Mouse (Mus musculus) olfactory bulb, adult 2 months (tissue): ENCODE measurements at regions not wholly inside any gene's neighbourhood (a gene's known extent, or its start where the extent isn't known, plus 50 kb on each side); places are given as distances from the start of the nearest gene placed in this dataset.

Source experiments
- CTCF ChIP-seq: fragments of 200-500 bp; IDR thresholded peaks from 2 replicates; pipeline ENCODE4 v1.5.1; 2012; ENCODE audit warnings: low read depth, mild to moderate bottlenecking, low read length, moderate library complexity; ENCODE audit not compliant: insufficient read depth
- POLR2A ChIP-seq: fragments of 200-500 bp; IDR thresholded peaks from 2 replicates; pipeline ENCODE4 v1.6.1; 2012; ENCODE audit warnings: mild to moderate bottlenecking, low read depth, low read length, moderate library complexity; ENCODE audit not compliant: insufficient read depth

- no peak for TF ChIP-seq POLR2A
- no peak for TF ChIP-seq CTCF
These were observed 120.5 kb upstream of the Jarid2 start for GRCm38 (mm10) chr13:44608681-44609335.
